Mouse (Mus musculus) liver, embryonic 13.5 days (tissue): ENCODE measurements around the gene Pbx1. TPM values are rescaled to one million over a fixed set of nuclear protein-coding genes. Genes with fewer than 3 reads are reported as not detected.

Experiments used
- ATAC-seq: fragments of 200-750 bp; cut with Nextera tagmentation; 2 replicates; pipeline ENCODE4 v1.8.0; 2017; ENCODE audit warnings: low read depth, mild to moderate bottlenecking, moderate number of reproducible peaks, moderate library complexity
- DNase-seq: peaks from one replicate; pipeline ENCODE4 v3.0.0; 2022
- H3K27ac ChIP-seq: fragments of 300-500 bp; sonication (generic); 2 replicates; pipeline ENCODE4 v1.5.1; 2015; ENCODE audit warnings: moderate library complexity, mild to moderate bottlenecking, inconsistent platforms
- H3K27me3 ChIP-seq: fragments of 300-500 bp; sonication (generic); 2 replicates; pipeline ENCODE4 v1.6.1; 2015; ENCODE audit warnings: mild to moderate bottlenecking, inconsistent platforms
- H3K36me3 ChIP-seq: fragments of 300-500 bp; sonication (generic); 2 replicates; pipeline ENCODE4 v1.6.1; 2015; ENCODE audit warnings: mild to moderate bottlenecking, inconsistent platforms
- H3K4me1 ChIP-seq: fragments of 300-500 bp; sonication (generic); replicated peaks from 2 replicates; pipeline ENCODE4 v1.6.1; 2015; ENCODE audit warnings: inconsistent platforms
- H3K4me2 ChIP-seq: fragments of 300-500 bp; sonication (generic); 2 replicates; pipeline ENCODE4 v1.6.1; 2015; ENCODE audit warnings: inconsistent platforms, mild to moderate bottlenecking, moderate library complexity
- H3K4me3 ChIP-seq: fragments of 300-500 bp; sonication (generic); replicated peaks from 2 replicates; pipeline ENCODE4 v1.5.1; 2015; ENCODE audit warnings: mild to moderate bottlenecking, inconsistent platforms
- H3K9ac ChIP-seq: fragments of 300-500 bp; sonication (generic); 2 replicates; pipeline ENCODE4 v1.6.1; 2015; ENCODE audit warnings: mild to moderate bottlenecking, inconsistent platforms
- H3K9me3 ChIP-seq: fragments of 300-500 bp; sonication (generic); replicated peaks from 2 replicates; pipeline ENCODE4 v1.6.1; 2016; ENCODE audit warnings: inconsistent platforms
- WGBS: fragments of 180-500 bp; shearing (Covaris S2); methylation state at CpG from one replicate; pipeline ENCODE4 v1.1.7; 2015; ENCODE audit not compliant: insufficient replicate concordance; 5-methylcytosine and 5-hydroxymethylcytosine counted together
- polyA plus RNA-seq: library from polyadenylated mRNA; unstranded; fragments of >200 nt; fragmentation: Nextera tagmentation; extraction: Ambion mirVana; gene quantifications from 2 replicates; pipeline ENCODE4 v1.2.1, GENCODE M21; 2015

Pbx1 gene
- polyA plus RNA-seq, 1 experiment from 2014 or later = 3.2 TPM

DNA sequence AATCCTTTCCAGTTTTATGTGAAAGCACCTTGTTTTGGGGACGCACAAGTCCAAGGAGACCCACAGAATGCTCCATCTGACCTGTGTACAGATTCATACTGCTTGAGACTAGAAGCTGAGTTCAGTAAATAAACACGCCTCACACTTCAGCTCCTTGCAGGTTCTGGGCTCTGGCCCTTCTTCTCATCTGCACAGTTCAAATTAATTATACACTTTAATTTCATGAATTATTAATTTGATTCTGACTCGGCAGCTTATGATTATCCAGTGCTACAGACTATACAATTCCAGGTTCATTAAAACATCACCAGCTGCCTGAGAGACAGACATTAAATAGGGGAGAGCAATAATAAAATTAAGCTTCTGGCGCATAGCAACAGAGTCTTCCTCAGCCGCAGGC is 156.4 kb downstream of the Pbx1 start:
- DNase-seq = no peak
- no peak for ATAC-seq
- Histone ChIP-seq H3K27me3 (no peaks in the 10 kb centered on the region), H3K4me3 (no peak overlapping the region), H3K4me1 (no peaks in the 10 kb centered on the region), H3K27ac (no peak overlapping the region), H3K9ac (no peak overlapping the region), H3K36me3 (no peaks in the 10 kb centered on the region), H3K4me2 (no peak overlapping the region), H3K9me3 (no peaks in the 10 kb centered on the region)
- WGBS = 73% methylated on average over 5 of the region's 5 CpGs

DNA sequence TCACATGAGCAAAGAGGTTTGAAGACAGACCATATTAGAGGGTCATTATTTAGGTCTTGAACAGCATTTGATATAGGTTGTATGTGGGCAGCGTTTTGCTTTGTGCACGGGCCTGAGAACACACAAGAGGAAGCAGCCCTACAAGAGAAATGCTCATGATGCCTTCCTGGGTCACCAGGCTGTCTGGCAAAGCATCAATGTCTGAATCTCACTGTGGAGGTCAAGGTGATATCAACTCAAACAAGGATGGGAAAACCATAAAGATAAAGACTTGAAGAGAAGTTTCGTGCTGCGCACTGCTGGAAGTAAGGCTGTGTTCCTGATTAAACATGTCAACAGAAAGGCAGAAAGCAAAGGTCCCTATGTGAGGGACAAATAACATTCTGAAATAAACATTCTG is 157.8 kb downstream of the Pbx1 start:
- H3K9me3 ChIP-seq = no peaks in the 10 kb centered on the region
- H3K9ac ChIP-seq = no peak overlapping the region
- no peak overlapping the region for H3K4me2 ChIP-seq
- no peak for ATAC-seq
- 0 out of 2 replicates have a peak, but pooled peaks cover 4% of the 10 kb centered on the region for H3K4me1 ChIP-seq
- H3K36me3 ChIP-seq = no peaks in the 10 kb centered on the region
- no peak overlapping the region for H3K4me3 ChIP-seq
- no peaks in the 10 kb centered on the region for H3K27me3 ChIP-seq
- DNase-seq = no peak
- no peak overlapping the region for H3K27ac ChIP-seq
- 74% methylated on average over 4 of the region's 4 CpGs for WGBS

DNA sequence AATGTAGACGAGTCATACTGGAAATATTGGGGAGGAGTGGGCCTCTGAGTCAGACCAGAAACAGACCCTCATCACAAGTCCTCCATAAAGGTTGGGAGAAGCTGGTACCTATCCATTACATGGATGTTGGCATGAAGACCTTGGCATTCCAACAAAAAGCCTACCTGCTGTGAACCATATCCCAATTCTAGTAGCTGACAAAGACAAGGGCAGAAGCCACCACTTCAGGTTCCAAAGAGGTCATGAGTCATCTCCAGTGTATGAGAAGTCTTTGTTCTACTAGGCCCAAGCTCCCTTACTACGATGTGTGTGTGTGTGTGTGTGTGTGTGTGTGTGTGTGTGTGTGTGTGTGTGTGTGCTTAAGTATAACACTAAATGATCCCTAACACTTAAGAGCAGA is 160.0 kb downstream of the Pbx1 start:
- Histone ChIP-seq H3K36me3 (no peaks in the 10 kb centered on the region), H3K9me3 (no peaks in the 10 kb centered on the region), H3K4me3 (no peak overlapping the region), H3K27ac (no peak overlapping the region), H3K4me1 (0 out of 2 replicates have a peak, but pooled peaks cover 4% of the 10 kb centered on the region), H3K4me2 (no peak overlapping the region), H3K27me3 (no peaks in the 10 kb centered on the region), H3K9ac (no peak overlapping the region)
- ATAC-seq (no peak), DNase-seq (no peak)
- WGBS = 49% methylated on average over 2 of the region's 2 CpGs

DNA sequence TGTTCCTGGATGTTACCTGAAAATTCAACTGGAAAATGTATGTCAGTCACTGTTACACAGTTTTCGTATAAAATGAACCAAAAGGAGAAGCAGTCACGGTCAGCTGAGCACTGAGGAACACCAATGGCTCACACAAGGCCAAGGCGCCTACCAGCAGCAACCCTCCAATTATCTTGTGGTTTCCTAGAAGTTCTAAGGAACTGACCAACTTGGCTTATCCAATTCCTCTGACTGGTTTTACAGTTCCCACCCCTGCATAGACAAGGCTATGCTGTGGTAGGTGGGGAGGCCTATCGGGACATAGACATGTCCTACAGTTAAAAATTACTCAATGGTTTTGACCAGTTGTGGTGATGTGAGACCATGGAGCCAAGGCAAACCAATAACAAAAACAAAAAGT is 160.9 kb downstream of the Pbx1 start:
- no peak overlapping the region for H3K4me3 ChIP-seq
- no peaks in the 10 kb centered on the region for H3K36me3 ChIP-seq
- ATAC-seq (no peak), DNase-seq (no peak)
- no peak overlapping the region for H3K27ac ChIP-seq
- no peak overlapping the region for H3K4me2 ChIP-seq
- H3K27me3 ChIP-seq = no peaks in the 10 kb centered on the region
- H3K9ac ChIP-seq = no peak overlapping the region
- WGBS = 28% methylated on average over 4 of the region's 4 CpGs
- 0 out of 2 replicates have a peak, but pooled peaks cover 4% of the 10 kb centered on the region for H3K4me1 ChIP-seq
- H3K9me3 ChIP-seq = no peaks in the 10 kb centered on the region

DNA sequence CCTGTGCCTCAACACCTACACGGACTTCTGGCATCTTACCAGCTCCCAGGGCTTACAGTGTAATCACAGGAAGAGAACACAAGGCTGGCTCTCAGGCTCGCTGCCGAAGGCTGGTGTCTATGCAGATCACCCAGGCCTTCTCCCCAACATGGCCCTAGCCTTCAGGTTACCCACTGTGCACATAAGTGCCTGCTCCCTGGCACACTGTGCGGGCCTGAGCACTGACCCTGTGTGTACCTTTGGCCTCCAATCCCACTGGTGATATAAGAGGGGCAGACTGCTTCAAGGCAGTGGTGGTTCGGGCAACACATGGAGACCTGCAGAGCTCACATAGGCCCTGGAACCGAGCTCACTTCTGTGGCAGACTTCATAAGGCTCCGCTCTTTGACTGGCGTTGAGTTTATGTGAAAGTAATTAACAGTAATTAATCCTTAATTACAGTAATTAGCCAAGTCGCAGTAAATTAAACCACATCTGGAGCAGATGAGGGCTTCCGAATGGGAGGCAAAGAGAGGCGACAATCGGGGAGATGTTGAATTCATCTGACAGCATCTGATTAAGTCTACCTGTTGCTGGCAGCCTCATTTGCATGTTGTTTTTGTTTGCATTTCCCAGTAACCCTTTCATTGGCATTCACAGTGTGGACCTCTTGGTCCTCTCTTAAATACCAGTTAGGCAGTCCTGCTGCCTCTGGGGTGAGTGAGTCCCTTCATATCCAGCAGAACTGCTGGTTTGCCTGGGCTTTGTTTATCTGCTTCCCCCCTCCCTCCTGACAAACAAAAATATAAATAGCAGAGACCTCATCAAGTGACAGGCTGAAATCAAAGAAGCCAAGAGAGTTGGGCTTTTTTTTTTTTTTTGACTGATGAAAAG is 163.1 kb downstream of the Pbx1 start:
- no peak for ATAC-seq
- DNase-seq = no peak
- H3K27ac ChIP-seq = no peak overlapping the region; the same call in 1 of the 2 replicates

DNA sequence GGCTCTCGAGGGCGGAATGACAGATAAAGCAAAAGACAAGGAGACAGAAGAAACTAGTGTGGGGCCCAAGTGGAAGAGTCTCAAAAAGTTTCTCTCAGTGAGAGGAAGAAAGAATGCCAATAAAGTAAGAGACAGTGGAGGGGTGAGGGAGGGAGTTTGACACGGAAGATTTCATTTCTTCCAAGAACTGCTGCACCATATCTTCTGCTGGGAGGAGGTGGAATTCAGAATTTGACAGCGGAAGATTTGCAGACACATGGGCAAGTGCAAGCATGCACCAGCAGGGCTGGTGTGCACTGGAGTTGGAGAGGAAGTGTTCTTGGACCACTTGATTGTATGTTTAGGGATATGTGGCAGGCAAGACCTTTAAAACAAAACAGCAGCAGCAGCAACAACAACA is 163.8 kb downstream of the Pbx1 start:
- Histone ChIP-seq H3K4me1 (0 out of 2 replicates have a peak, but pooled peaks cover 4% of the 10 kb centered on the region), H3K27me3 (no peaks in the 10 kb centered on the region), H3K9me3 (no peaks in the 10 kb centered on the region), H3K4me2 (no peak overlapping the region), H3K9ac (no peak overlapping the region), H3K27ac (no peak overlapping the region), H3K36me3 (no peaks in the 10 kb centered on the region), H3K4me3 (no peak overlapping the region)
- WGBS = 73% methylated on average over 4 of the region's 4 CpGs
- ATAC-seq (no peak), DNase-seq (no peak)

More for the DNA sequence above, 163.1 kb downstream of the Pbx1 start:
- H3K4me1 ChIP-seq = 0 out of 2 replicates have a peak, but pooled peaks cover 4% of the 10 kb centered on the region
- no peak overlapping the region for H3K4me3 ChIP-seq
- H3K36me3 ChIP-seq = no peaks in the 10 kb centered on the region
- no peaks in the 10 kb centered on the region for H3K27me3 ChIP-seq
- H3K9ac ChIP-seq = no peak overlapping the region
- no peaks in the 10 kb centered on the region for H3K9me3 ChIP-seq
- WGBS = 72% methylated on average over 12 of the region's 12 CpGs
- no peak overlapping the region for H3K4me2 ChIP-seq

DNA sequence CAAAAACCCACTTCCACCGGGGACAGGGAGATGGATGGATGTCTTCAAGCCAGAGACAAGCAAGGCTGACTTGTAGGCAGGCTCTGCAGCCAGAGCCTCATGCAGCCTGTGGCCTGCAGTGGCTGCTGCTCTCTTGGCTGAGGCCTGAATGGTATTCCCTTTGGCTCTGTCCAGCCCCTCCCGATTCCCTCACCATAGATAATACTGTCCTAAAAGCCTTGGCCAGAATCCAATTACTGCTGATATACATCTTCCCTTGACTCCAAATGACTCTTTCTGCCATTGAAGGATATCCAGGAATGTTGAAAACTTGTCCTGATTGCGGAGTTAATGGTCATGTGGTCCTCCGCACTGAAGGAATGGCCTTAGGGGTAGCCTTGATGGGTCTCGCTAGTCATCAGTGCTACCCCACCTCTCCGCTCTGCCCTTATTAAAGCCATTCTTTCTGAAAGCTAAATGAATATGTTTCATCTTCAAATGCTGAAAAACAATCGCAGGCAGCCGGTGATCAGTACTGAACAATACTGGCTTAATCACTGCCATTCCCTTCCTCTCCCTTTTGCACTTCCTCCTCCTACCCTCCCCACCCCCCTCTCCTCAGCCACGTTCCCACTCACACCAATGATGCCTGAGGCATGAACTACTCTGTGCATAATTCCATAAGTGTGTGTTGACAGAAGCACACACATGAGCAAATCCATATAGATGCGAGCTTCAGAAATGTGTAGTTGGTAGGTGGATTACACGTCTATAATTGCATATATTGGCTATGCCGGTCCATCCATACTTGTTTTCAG is 166.3 kb downstream of the Pbx1 start:
- Histone ChIP-seq H3K9ac (no peak overlapping the region), H3K27ac (no peak overlapping the region), H3K36me3 (no peaks in the 10 kb centered on the region), H3K27me3 (no peaks in the 10 kb centered on the region), H3K4me3 (no peak overlapping the region), H3K9me3 (no peaks in the 10 kb centered on the region), H3K4me2 (no peak overlapping the region), H3K4me1 (0 out of 2 replicates have a peak, but pooled peaks cover 4% of the 10 kb centered on the region)
- DNase-seq = no peak
- ATAC-seq = no peak
- 75% methylated on average over 12 of the region's 12 CpGs for WGBS

DNA sequence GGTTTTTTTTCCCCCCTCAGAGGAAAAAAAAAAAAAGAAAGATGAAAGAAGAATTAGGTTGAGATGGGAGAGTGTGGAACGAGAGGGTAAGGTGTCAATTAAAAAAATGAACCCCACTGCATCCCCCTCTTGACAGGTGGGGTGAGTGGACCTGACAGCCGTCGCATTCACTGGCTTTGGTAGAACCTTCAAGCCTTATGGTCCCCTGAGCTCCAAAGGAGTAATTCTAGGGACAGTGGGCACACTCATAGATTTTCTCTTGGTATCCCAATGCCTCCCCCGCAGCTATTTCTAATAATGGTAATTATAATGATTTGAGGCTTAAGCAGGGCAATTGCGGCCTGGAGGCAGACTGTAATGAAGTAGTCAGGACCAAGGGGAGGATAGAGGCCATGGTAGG is 167.0 kb downstream of the Pbx1 start:
- H3K4me1 ChIP-seq = 0 out of 2 replicates have a peak, but pooled peaks cover 4% of the 10 kb centered on the region
- no peaks in the 10 kb centered on the region for H3K27me3 ChIP-seq
- no peak overlapping the region for H3K4me2 ChIP-seq
- 78% methylated on average over 5 of the region's 5 CpGs for WGBS
- DNase-seq = no peak
- H3K9ac ChIP-seq = no peak overlapping the region
- no peak overlapping the region for H3K27ac ChIP-seq
- H3K36me3 ChIP-seq = no peaks in the 10 kb centered on the region
- no peak overlapping the region for H3K4me3 ChIP-seq
- no peaks in the 10 kb centered on the region for H3K9me3 ChIP-seq
- no peak for ATAC-seq

DNA sequence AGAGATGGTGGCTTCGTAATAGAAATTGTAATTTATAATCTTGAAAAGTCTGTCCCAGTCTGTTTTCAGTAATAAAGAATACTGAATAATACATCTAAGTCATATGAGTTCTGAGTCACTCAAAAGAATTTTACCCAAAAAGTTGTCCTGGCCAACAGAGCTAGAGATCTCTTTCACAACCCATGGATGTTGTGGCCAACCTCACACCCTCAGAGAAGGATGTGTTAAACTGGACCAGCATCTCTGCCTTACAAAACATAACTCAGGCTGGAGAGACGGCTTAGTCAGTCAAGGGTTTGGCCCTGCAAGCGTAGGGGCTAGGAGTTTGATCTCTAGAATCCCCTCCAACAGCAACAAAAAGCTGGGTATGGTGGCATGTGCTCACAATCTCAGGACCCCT is 171.7 kb downstream of the Pbx1 start:
- ATAC-seq = no peak
- Histone ChIP-seq H3K27ac (no peak overlapping the region), H3K4me1 (no peaks in the 10 kb centered on the region), H3K9me3 (no peaks in the 10 kb centered on the region), H3K4me2 (no peak overlapping the region), H3K9ac (no peak overlapping the region), H3K4me3 (no peak overlapping the region), H3K27me3 (no peaks in the 10 kb centered on the region), H3K36me3 (no peaks in the 10 kb centered on the region)
- no peak for DNase-seq
- WGBS = 78% methylated on average over 3 of the region's 3 CpGs

DNA sequence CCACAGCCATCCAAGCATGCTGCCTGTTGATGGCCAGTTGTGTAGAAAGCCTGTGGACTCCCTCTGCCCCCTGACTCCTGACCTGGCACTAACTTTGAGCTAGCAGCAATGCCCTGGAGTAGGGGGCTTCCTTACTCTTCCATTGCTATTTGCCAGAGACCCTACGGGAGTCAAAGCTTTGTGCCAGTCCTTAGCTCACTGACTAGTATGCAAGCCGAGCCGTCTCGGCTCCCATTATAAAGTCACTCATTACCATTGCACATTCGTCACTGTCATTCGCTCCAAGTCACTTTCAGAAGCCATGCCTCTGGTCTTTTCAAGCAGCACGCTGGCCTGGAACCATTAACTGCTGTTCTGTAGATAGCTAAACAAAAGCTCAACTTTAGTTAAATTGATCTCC is 173.2 kb downstream of the Pbx1 start:
- Histone ChIP-seq H3K4me1 (no peaks in the 10 kb centered on the region), H3K4me2 (no peak overlapping the region), H3K9ac (no peak overlapping the region), H3K27ac (no peak overlapping the region), H3K36me3 (no peaks in the 10 kb centered on the region), H3K9me3 (no peaks in the 10 kb centered on the region), H3K4me3 (no peak overlapping the region), H3K27me3 (no peaks in the 10 kb centered on the region)
- DNase-seq = no peak
- ATAC-seq = no peak
- WGBS = 80% methylated on average over 7 of the region's 7 CpGs

DNA sequence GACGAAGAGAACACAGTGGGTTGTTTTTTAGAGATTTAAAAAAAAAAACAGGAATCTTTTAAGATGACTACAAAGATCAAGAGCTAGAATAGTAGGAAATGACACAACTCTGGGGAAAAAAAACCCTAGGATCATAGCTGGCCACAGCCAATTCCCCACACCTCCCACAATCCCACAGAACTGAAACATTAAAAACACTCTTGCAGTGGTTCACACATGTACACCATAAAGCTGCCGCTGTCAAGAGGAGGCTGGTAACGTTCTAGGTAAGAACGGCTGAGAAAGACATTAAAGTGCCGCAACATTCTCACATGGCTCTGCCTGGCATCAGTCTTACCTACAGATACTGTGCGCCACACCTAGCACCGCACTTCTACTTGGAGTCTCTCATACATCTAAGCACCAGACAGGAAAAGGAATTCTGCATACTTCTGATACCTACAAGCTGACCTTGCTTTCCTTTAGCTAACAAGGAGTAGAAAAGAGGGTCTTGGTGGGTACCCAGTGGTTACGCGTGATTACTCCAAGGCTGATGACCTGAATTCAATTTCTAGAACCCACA is 176.6 kb downstream of the Pbx1 start:
- ATAC-seq (no peak), DNase-seq (no peak)
- Histone ChIP-seq H3K4me1 (no peaks in the 10 kb centered on the region), H3K27ac (no peak overlapping the region), H3K4me3 (no peak overlapping the region), H3K36me3 (no peaks in the 10 kb centered on the region), H3K4me2 (no peak overlapping the region), H3K27me3 (no peaks in the 10 kb centered on the region), H3K9me3 (no peaks in the 10 kb centered on the region), H3K9ac (no peak overlapping the region)
- WGBS = 81% methylated on average over 9 of the region's 9 CpGs
